Mouse (Mus musculus) cortical plate, adult 2 months (tissue): Measurements from ENCODE around the gene Zfp689.
"Not testable (repeated sequence)": the region's sequence is repeated elsewhere in the genome, so short reads cannot be mapped to it uniquely, and the experiment has no call there.

Source experiments
- CTCF ChIP-seq: fragments of 200-500 bp; IDR thresholded peaks from 2 replicates; pipeline ENCODE4 v1.5.1; 2011; ENCODE audit warnings: mild to moderate bottlenecking, control low read depth, low read length; ENCODE audit not compliant: insufficient read depth; ENCODE audit errors: extremely low read depth
- POLR2A ChIP-seq: fragments of 200-500 bp; IDR thresholded peaks from 2 replicates; pipeline ENCODE4 v1.6.1; 2011; ENCODE audit warnings: mild to moderate bottlenecking, low read length, control low read depth; ENCODE audit not compliant: insufficient read depth; ENCODE audit errors: extremely low read depth

DNA sequence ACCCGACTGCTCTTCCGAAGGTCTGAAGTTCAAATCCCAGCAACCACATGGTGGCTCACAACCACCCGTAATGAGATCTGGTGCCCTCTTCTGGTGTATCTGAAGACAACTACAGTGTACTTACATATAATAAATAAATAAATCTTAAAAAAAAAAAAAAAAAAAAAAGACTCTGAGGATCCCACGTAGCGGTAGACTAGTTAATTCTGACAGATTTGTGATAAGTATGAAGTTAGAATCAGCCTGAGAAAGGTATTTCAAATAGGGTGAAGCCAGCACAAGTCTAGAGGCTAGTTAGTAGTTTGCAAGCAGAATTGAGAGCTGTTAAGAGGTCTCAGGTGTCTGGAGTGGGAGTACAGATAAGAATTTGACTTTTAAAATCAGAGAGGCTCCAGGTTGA, 39.4 kb upstream of the Zfp689 start:
- TF ChIP-seq CTCF, POLR2A: not testable (repeated sequence)
